Mouse (Mus musculus) lung, embryonic 14.5 days (tissue): ENCODE results near the gene Dcaf12. TPM values are rescaled to one million over a fixed set of nuclear protein-coding genes. Genes with fewer than 3 reads are reported as not detected.

Source experiments
- ATAC-seq: fragments of 200-750 bp; cut with Nextera tagmentation; 2 replicates; pipeline ENCODE4 v1.8.0; 2017; ENCODE audit warnings: mild to moderate bottlenecking, moderate TSS enrichment, moderate library complexity; ENCODE audit not compliant: insufficient read depth
- DNase-seq: peaks from one replicate; pipeline ENCODE4 v3.0.0-alpha.2; 2015
- H3K27ac ChIP-seq: fragments of 300-500 bp; sonication (generic); 2 replicates; pipeline ENCODE4 v1.5.1; 2014; ENCODE audit warnings: low read depth, mild to moderate bottlenecking, moderate library complexity
- H3K27me3 ChIP-seq: fragments of 300-500 bp; sonication (generic); 2 replicates; pipeline ENCODE4 v1.6.1; 2014; ENCODE audit warnings: low read length, control low read depth; ENCODE audit not compliant: insufficient read depth
- H3K36me3 ChIP-seq: fragments of 300-500 bp; sonication (generic); 2 replicates; pipeline ENCODE4 v1.6.1; 2014; ENCODE audit warnings: control low read depth; ENCODE audit not compliant: insufficient read depth
- H3K4me1 ChIP-seq: fragments of 300-500 bp; sonication (generic); 2 replicates; pipeline ENCODE4 v1.6.1; 2014; ENCODE audit warnings: antibody characterized with exemption, control low read depth; ENCODE audit not compliant: insufficient read depth
- H3K4me2 ChIP-seq: fragments of 300-500 bp; sonication (generic); 2 replicates; pipeline ENCODE4 v1.6.1; 2014; ENCODE audit warnings: mild to moderate bottlenecking
- H3K4me3 ChIP-seq: fragments of 300-500 bp; sonication (generic); 2 replicates; pipeline ENCODE4 v1.5.1; 2014; ENCODE audit warnings: low read depth, low read length
- H3K9ac ChIP-seq: fragments of 300-500 bp; sonication (generic); 2 replicates; pipeline ENCODE4 v1.6.1; 2014
- H3K9me3 ChIP-seq: fragments of 300-500 bp; sonication (generic); 2 replicates; pipeline ENCODE4 v1.6.1; 2016; ENCODE audit warnings: low read depth, low read length, control low read depth
- CTCF ChIP-seq: IDR thresholded peaks from 2 replicates; pipeline ENCODE4 v1.5.1; 2016; ENCODE audit warnings: antibody characterized with exemption, low read depth
- WGBS: fragments of 180-500 bp; shearing (Covaris S2); extraction: QIAGEN DNeasy Blood & Tissue Kit; methylation state at CpG from one replicate; pipeline ENCODE4 v1.1.7; 2014; 5-methylcytosine and 5-hydroxymethylcytosine counted together
- polyA plus RNA-seq: library from polyadenylated mRNA; unstranded; fragments of >200 nt; fragmentation: Nextera tagmentation; extraction: Ambion mirVana; gene quantifications from 2 replicates; pipeline ENCODE4 v1.2.1, GENCODE M21; 2014

The Dcaf12 gene
- polyA plus RNA-seq, 1 experiment from 2014 or later: 53.5 TPM

DNA sequence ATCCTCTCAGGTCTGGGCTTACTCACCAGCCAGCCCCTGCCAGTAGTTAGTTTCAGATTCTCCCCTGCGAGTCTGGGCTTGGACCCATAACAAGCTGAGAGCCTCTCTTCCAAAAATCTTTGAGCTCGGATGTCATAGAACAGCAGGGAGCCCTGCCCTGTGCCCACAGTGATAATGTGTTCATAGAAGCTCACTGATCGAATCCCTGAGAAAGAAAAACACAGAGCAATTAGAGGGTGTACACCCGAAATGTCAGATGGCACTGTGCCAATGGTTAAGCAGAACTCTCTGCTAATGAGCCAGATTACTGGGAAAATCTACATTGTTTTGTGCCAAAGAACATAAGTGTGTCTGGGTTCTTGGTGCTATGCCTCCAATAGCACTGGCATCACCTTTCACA is 20.8 kb downstream of the Dcaf12 start:
- H3K9me3 ChIP-seq: no peaks in the 10 kb centered on the region
- H3K36me3 ChIP-seq: peaks cover 90% of the 10 kb centered on the region
- no peak overlapping the region for H3K27ac ChIP-seq
- no peaks in the 10 kb centered on the region for H3K4me1 ChIP-seq
- no peak overlapping the region for H3K4me2 ChIP-seq
- no peak overlapping the region for H3K9ac ChIP-seq
- no peaks in the 10 kb centered on the region for H3K27me3 ChIP-seq
- no peak for ATAC-seq
- H3K4me3 ChIP-seq: no peak overlapping the region
- 88% methylated on average over 4 of the region's 4 CpGs for WGBS
- DNase-seq: no peak
- TF ChIP-seq CTCF: no peak

DNA sequence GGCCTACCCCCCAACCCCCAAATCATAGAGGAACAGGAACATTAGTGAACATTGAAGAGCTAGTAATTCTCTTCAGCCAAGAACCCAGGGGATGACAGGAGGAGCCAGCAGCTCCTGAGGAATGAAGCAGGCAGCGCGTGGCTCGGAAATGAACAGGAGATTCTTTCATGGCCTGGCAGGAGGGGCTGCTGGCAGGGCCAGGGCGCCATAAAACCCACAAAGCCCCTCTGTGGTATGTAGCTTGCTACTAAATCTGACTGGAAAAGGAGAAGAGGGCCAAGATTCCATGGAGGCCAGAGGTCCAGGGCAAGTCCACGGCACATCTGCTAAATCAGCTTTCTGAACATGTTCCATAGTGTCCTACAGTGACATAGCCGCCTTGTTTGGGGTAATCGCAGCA is 24.9 kb downstream of the Dcaf12 start:
- 74% methylated on average over 7 of the region's 7 CpGs for WGBS
- H3K36me3 ChIP-seq: peaks cover 49% of the 10 kb centered on the region
- no peak for ATAC-seq

GRCm38 (mm10) chr4:41286420-41286819 is 28.3 kb downstream of the Dcaf12 start:
- Histone ChIP-seq H3K4me1 (no peaks in the 10 kb centered on the region), H3K27me3 (no peaks in the 10 kb centered on the region), H3K4me3 (no peak overlapping the region), H3K4me2 (no peak overlapping the region), H3K9ac (no peak overlapping the region), H3K9me3 (no peaks in the 10 kb centered on the region), H3K36me3 (peaks cover 15% of the 10 kb centered on the region), H3K27ac (no peak overlapping the region)
- DNase-seq: peak; percentile 81
- TF ChIP-seq CTCF: peak; percentile 74
- no peak for ATAC-seq
- 15% methylated on average over 3 of the region's 3 CpGs for WGBS

More for the DNA sequence above, 24.9 kb downstream of the Dcaf12 start:
- H3K4me2 ChIP-seq: no peak overlapping the region
- H3K4me3 ChIP-seq: no peak overlapping the region
- TF ChIP-seq CTCF: no peak
- H3K9me3 ChIP-seq: no peaks in the 10 kb centered on the region
- no peaks in the 10 kb centered on the region for H3K27me3 ChIP-seq
- no peak overlapping the region for H3K9ac ChIP-seq
- DNase-seq: no peak
- H3K4me1 ChIP-seq: no peaks in the 10 kb centered on the region
- H3K27ac ChIP-seq: no peak overlapping the region

- DNase-seq (peak; percentile 53), ATAC-seq (peak; percentile 63; the same call in 1 of the 2 replicates)
- H3K36me3 ChIP-seq: no peaks in the 10 kb centered on the region
- peak overlapping the region; percentile 76 for H3K27ac ChIP-seq
- no peak overlapping the region for H3K4me3 ChIP-seq
- WGBS: 71% methylated on average over 2 of the region's 2 CpGs
- no peaks in the 10 kb centered on the region for H3K9me3 ChIP-seq
- no peak for TF ChIP-seq CTCF
- no peaks in the 10 kb centered on the region for H3K4me1 ChIP-seq
- H3K9ac ChIP-seq: no peak overlapping the region
- no peaks in the 10 kb centered on the region for H3K27me3 ChIP-seq
- H3K4me2 ChIP-seq: no peak overlapping the region
Observed at GRCm38 (mm10) chr4:41284087-41284486, 30.6 kb downstream of the Dcaf12 start.

- Histone ChIP-seq H3K4me1 (peaks cover 8% of the 10 kb centered on the region; the same call in 1 of the 2 replicates), H3K9me3 (no peaks in the 10 kb centered on the region), H3K4me2 (peak overlapping the region; percentile 69), H3K36me3 (peaks cover 3% of the 10 kb centered on the region; the same call in 1 of the 2 replicates), H3K27ac (peak overlapping the region; percentile 96), H3K4me3 (peak overlapping the region; percentile 88), H3K27me3 (no peaks in the 10 kb centered on the region), H3K9ac (peak overlapping the region; percentile 92)
- no peak for ATAC-seq
- no peak for TF ChIP-seq CTCF
- WGBS: 49% methylated on average over 5 of the region's 5 CpGs
- no peak for DNase-seq
Observed at GRCm38 (mm10) chr4:41275927-41276326, 38.8 kb downstream of the Dcaf12 start.

GRCm38 (mm10) chr4:41274980-41275850 is 39.5 kb downstream of the Dcaf12 start, which contains the start of gene Ubap2:
Gene Ubap2 (minus strand): TSS chr4:41275144.
- Histone ChIP-seq H3K4me3 (peak within 1 kb of the TSS; percentile 88), H3K9me3 (no peaks in the 10 kb centered on the region), H3K27me3 (no peaks in the 10 kb centered on the region), H3K4me2 (peak within 1 kb of the TSS; percentile 85), H3K27ac (peak within 1 kb of the TSS; percentile 96), H3K36me3 (peaks cover 9% of the 10 kb centered on the region), H3K9ac (peak within 1 kb of the TSS; percentile 92), H3K4me1 (peaks cover 8% of the 10 kb centered on the region; the same call in 1 of the 2 replicates)
- DNase-seq: peak; percentile 99
- peak; percentile 98 for ATAC-seq
- under 1% methylated on average over 60 of the region's 60 CpGs for WGBS
- TF ChIP-seq CTCF: no peak

DNA sequence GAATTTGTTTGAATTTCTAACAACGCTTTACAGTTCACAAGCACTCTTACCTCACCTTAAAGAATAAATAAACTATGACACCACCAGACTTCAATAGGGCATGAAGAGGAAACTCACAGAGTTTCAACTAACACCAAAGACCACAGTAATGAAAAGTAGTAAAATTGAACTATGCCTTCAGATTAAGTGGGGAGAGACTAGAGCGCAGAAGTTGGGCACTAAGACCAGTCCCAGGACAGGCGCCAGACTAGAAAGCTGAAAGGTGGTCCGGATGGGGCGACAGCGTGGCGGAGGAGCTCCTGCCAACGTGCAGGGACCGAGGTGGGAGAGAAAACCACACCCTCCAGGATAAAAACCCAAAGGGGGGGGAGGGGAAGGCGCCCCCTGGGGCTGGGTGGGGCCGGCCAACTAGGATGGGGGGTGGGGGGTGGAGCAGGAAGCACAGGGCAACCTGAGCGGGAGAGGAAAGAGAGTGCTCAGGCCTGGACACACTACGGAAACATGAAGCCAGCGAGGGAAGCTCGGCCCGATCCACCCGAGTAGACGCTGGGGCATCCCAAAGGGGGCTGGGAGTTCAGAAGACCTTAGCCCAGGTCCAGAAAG is 40.2 kb downstream of the Dcaf12 start:
- Histone ChIP-seq H3K9ac (peak overlapping the region; percentile 92), H3K27me3 (no peaks in the 10 kb centered on the region), H3K36me3 (peaks cover 16% of the 10 kb centered on the region), H3K9me3 (no peaks in the 10 kb centered on the region), H3K4me2 (peak overlapping the region; percentile 85), H3K4me3 (peak overlapping the region; percentile 88), H3K4me1 (peaks cover 8% of the 10 kb centered on the region; the same call in 1 of the 2 replicates), H3K27ac (peak overlapping the region; percentile 96)
- TF ChIP-seq CTCF: no peak
- ATAC-seq (peak; percentile 60), DNase-seq (no peak)
- WGBS: under 1% methylated on average over 17 of the region's 18 CpGs
